Mouse (Mus musculus): ENCODE measurements around the gene Spink4. TPM values are rescaled to one million over a fixed set of nuclear protein-coding genes. Genes with fewer than 3 reads are reported as not detected.

The Spink4 gene
- polyA plus RNA-seq, 1 experiment from 2014 or later: not detected

DNA sequence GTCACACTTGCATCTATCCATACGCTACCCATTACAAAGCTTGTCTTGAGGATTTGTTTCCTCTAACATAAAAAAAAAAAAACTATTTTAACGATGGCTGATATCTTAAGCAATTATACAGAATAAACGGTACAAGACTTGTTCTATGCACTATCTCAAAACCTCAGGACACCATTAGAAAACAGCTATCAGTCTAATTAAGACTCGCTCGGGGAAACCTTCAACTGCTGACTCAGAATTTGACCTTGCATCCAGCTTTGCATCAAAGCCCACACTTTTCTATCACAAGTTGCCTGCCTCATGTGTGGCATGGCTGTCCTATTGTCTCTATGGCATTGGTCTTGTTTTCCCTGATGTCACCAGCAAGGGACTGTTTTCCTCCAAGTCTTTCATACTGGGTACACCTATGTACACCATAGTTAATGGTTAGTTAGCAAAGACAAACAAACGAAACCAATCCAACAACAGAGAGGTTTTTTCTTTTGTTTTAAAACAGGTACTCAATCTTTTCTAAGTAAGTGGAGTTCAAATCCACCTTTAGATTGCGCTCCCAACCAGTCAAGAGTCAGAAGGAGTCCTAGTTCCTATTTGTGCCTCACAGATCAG lies 26.8 kb downstream of the Spink4 start:
- WGBS: 92% methylated on average over 7 of the region's 7 CpGs
- peaks cover 60% of the 10 kb centered on the region for H3K36me3 ChIP-seq
- peak overlapping the region; percentile 93 for H3K4me3 ChIP-seq
- no peak for ATAC-seq (ENCODE audit: low FRiP score)
- H3K4me1 ChIP-seq (replicated peaks): peaks cover 29% of the 10 kb centered on the region
- H3K4me2 ChIP-seq: peak overlapping the region; percentile 69
- H3K9ac ChIP-seq: peak overlapping the region; percentile 89
- no peaks in the 10 kb centered on the region for H3K9me3 ChIP-seq
- H3K27me3 ChIP-seq: no peaks in the 10 kb centered on the region
- H3K27ac ChIP-seq: no peak overlapping the region

GRCm38 (mm10) chr4:40947565-40948159 lies 27.8 kb downstream of the Spink4 start:
- under 1% methylated on average over 40 of the region's 40 CpGs for WGBS

GRCm38 (mm10) chr4:40948160-40948708 lies 28.4 kb downstream of the Spink4 start, which contains the start of the genes Bag1 and Chmp5:
Bag1 (minus strand) TSS chr4:40948294.
Chmp5 (plus strand) TSS chr4:40948407.
- Histone ChIP-seq H3K27me3 (no peaks in the 10 kb centered on the region), H3K4me3 (peak within 1 kb of the TSS; percentile 93), H3K4me1 (replicated peaks) (peaks cover 29% of the 10 kb centered on the region), H3K9ac (peak within 1 kb of the TSS; percentile 89), H3K27ac (peak within 1 kb of the TSS; percentile 92), H3K4me2 (peak within 1 kb of the TSS; percentile 95), H3K9me3 (no peaks in the 10 kb centered on the region), H3K36me3 (peaks cover 58% of the 10 kb centered on the region)
- peak; percentile 97 for ATAC-seq (ENCODE audit: low FRiP score)
- WGBS: under 1% methylated on average over 47 of the region's 50 CpGs

More at GRCm38 (mm10) chr4:40947565-40948159, 27.8 kb downstream of the Spink4 start:
- Histone ChIP-seq H3K9me3 (no peaks in the 10 kb centered on the region), H3K27me3 (no peaks in the 10 kb centered on the region), H3K4me2 (peak overlapping the region; percentile 69), H3K4me3 (peak overlapping the region; percentile 93), H3K36me3 (peaks cover 58% of the 10 kb centered on the region), H3K4me1 (replicated peaks) (peaks cover 29% of the 10 kb centered on the region), H3K27ac (peak overlapping the region; percentile 92), H3K9ac (peak overlapping the region; percentile 89)
- no peak; the same call in none of the 2 replicates for ATAC-seq (ENCODE audit: low FRiP score)

GRCm38 (mm10) chr4:40953521-40953920 lies 33.7 kb downstream of the Spink4 start:
- Histone ChIP-seq H3K4me1 (replicated peaks) (peaks cover 13% of the 10 kb centered on the region), H3K27ac (no peak overlapping the region), H3K36me3 (peaks cover 78% of the 10 kb centered on the region), H3K9me3 (no peaks in the 10 kb centered on the region), H3K27me3 (no peaks in the 10 kb centered on the region), H3K4me2 (no peak overlapping the region), H3K4me3 (no peak overlapping the region), H3K9ac (no peak overlapping the region)
- ATAC-seq (ENCODE audit: low FRiP score): no peak
- 95% methylated on average over 1 of the region's 1 CpGs for WGBS

DNA sequence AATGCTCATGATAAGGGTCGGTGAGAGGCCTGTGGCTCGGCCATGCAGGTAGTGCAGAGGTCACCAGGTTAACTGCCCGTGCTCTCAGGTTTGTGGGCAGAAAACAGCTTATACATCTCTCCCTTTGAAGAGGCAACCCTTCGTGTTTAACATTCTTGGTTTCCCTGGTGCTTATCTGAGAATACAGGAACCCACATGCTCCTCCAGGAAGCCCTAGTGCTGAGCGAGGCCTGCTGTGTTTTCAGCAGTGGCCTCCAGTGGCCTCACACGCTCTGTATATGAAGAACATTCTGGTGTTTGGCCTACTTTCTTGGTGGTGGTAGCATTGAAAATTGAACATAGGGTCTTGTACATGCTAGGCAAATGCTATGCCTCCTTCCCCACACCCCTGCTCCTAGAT lies 36.1 kb downstream of the Spink4 start:
- no peaks in the 10 kb centered on the region for H3K9me3 ChIP-seq
- H3K9ac ChIP-seq: no peak overlapping the region
- no peaks in the 10 kb centered on the region for H3K4me1 ChIP-seq (replicated peaks)
- no peak overlapping the region for H3K4me3 ChIP-seq
- H3K27ac ChIP-seq: no peak overlapping the region
- H3K36me3 ChIP-seq: peaks cover 93% of the 10 kb centered on the region
- no peak overlapping the region for H3K4me2 ChIP-seq
- ATAC-seq (ENCODE audit: low FRiP score): no peak
- WGBS: 94% methylated on average over 6 of the region's 6 CpGs
- no peaks in the 10 kb centered on the region for H3K27me3 ChIP-seq

DNA sequence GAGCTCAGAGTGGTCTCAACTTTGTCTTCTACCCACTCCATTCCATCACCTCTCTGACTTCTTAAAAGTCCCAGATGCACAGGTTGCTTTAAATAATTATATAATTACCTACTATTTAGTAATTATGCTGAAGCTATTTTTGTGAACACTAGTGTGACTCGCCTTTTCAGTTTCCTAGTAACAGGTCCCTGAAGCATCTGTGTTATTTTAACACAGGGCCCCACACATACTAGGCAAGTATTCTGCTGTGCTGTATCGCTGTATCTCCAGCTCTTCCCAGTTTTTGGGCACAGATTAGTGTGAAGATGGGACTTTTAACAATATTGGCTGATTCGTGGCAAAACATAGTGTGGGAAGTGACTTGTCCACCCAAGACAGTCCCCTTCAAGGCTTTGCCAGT lies 43.7 kb downstream of the Spink4 start:
- Histone ChIP-seq H3K4me3 (no peak overlapping the region), H3K9me3 (no peaks in the 10 kb centered on the region), H3K27ac (no peak overlapping the region), H3K4me1 (replicated peaks) (no peaks in the 10 kb centered on the region), H3K4me2 (no peak overlapping the region), H3K9ac (no peak overlapping the region), H3K27me3 (no peaks in the 10 kb centered on the region), H3K36me3 (peaks cover 88% of the 10 kb centered on the region)
- ATAC-seq (ENCODE audit: low FRiP score): no peak
- WGBS: 94% methylated on average over 3 of the region's 3 CpGs

GRCm38 (mm10) chr4:40969161-40969560 lies 49.3 kb downstream of the Spink4 start:
- H3K4me1 ChIP-seq (replicated peaks): peaks cover 22% of the 10 kb centered on the region
- H3K27me3 ChIP-seq: no peaks in the 10 kb centered on the region
- no peak overlapping the region for H3K27ac ChIP-seq
- WGBS: 82% methylated on average over 4 of the region's 4 CpGs
- H3K9ac ChIP-seq: 0 out of 2 replicates have a peak overlapping the region, but pooled peaks have one; percentile 93
- peaks cover 36% of the 10 kb centered on the region for H3K36me3 ChIP-seq
- no peak overlapping the region for H3K4me3 ChIP-seq
- H3K9me3 ChIP-seq: no peaks in the 10 kb centered on the region
- no peak for ATAC-seq (ENCODE audit: low FRiP score)
- H3K4me2 ChIP-seq: no peak overlapping the region

GRCm38 (mm10) chr4:40969781-40970591 lies 50.1 kb downstream of the Spink4 start:
- H3K4me1 ChIP-seq (replicated peaks): peaks cover 22% of the 10 kb centered on the region
- no peaks in the 10 kb centered on the region for H3K27me3 ChIP-seq
- peak overlapping the region; percentile 92 for H3K27ac ChIP-seq
- peak overlapping the region; percentile 82 for H3K4me3 ChIP-seq
- peak; percentile 70 for ATAC-seq (ENCODE audit: low FRiP score)
- H3K9me3 ChIP-seq: no peaks in the 10 kb centered on the region
- peaks cover 29% of the 10 kb centered on the region for H3K36me3 ChIP-seq
- H3K9ac ChIP-seq: peak overlapping the region; percentile 93
- 22% methylated on average over 6 of the region's 13 CpGs for WGBS
- peak overlapping the region; percentile 76 for H3K4me2 ChIP-seq

GRCm38 (mm10) chr4:40970592-40970841 lies 50.7 kb downstream of the Spink4 start:
- no peak for ATAC-seq (ENCODE audit: low FRiP score)
- H3K4me2 ChIP-seq: peak overlapping the region; percentile 76
- H3K4me1 ChIP-seq (replicated peaks): peaks cover 22% of the 10 kb centered on the region
- peak overlapping the region; percentile 93 for H3K9ac ChIP-seq
- H3K9me3 ChIP-seq: no peaks in the 10 kb centered on the region
- peak overlapping the region; percentile 92 for H3K27ac ChIP-seq
- peaks cover 25% of the 10 kb centered on the region for H3K36me3 ChIP-seq
- no peaks in the 10 kb centered on the region for H3K27me3 ChIP-seq
- under 1% methylated on average over 13 of the region's 16 CpGs for WGBS
- peak overlapping the region; percentile 82 for H3K4me3 ChIP-seq

DNA sequence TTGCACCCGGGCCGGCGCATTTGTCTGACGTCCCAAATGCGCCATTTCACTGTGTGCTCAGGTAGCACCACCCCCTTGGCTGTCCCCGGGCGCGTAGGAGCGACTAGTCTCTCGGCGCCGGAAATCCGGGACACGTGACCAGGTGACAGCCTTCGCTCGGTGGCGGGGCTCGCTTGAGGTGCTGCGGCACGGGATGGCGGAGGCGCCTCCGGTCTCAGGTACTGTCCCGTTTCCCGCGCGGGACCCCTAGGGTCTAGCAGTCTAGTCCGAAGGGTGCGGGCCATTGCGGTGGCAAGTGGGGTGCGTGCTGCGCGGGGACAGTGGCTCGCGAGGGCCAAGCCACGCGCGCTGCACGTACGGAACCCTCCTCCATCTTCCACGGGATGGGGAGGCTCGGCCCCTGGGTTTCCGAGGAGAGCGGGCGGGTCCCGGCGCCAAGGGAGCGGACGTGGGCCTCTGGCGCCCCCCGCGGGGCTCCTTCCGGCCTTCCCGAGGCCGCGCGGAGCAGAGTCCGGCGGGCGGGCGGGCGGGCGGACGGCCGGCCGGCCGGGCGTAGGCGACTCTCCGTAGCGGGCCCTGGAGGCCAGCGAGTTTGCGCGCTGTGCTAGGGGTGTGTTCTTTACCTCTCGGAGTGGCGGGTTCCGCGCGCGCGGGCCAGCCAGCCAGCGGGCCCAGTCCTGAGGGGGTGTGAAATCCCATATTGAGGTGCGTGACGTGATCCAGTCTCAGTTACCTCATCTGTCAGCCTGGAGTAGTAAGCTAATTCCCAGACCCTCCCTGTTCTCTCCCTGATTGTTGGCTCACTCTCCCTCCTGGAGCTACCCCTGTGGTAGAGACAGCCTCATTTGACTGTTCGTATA lies 51.2 kb downstream of the Spink4 start, which contains the start of gene Nfx1:
TSS of gene Nfx1 (plus strand) at position 65 of the 860 bp plus-strand sequence.
- no peaks in the 10 kb centered on the region for H3K9me3 ChIP-seq
- H3K4me2 ChIP-seq: peak within 1 kb of the TSS; percentile 76
- peak within 1 kb of the TSS; percentile 92 for H3K27ac ChIP-seq
- peak; percentile 98 for ATAC-seq (ENCODE audit: low FRiP score)
- WGBS: under 1% methylated on average over 77 of the region's 85 CpGs
- peaks cover 24% of the 10 kb centered on the region for H3K36me3 ChIP-seq
- H3K4me3 ChIP-seq: peak within 1 kb of the TSS; percentile 82
- peaks cover 22% of the 10 kb centered on the region for H3K4me1 ChIP-seq (replicated peaks)
- H3K27me3 ChIP-seq: no peaks in the 10 kb centered on the region
- H3K9ac ChIP-seq: peak within 1 kb of the TSS; percentile 93

GRCm38 (mm10) chr4:40971744-40972143 lies 51.9 kb downstream of the Spink4 start:
- ATAC-seq (ENCODE audit: low FRiP score): no peak
- Histone ChIP-seq H3K27ac (peak overlapping the region; percentile 92; the same call in 1 of the 2 replicates), H3K4me1 (replicated peaks) (peaks cover 22% of the 10 kb centered on the region), H3K9me3 (no peaks in the 10 kb centered on the region), H3K36me3 (peaks cover 22% of the 10 kb centered on the region), H3K27me3 (no peaks in the 10 kb centered on the region), H3K4me3 (peak overlapping the region; percentile 82), H3K9ac (peak overlapping the region; percentile 93; the same call in 1 of the 2 replicates), H3K4me2 (peak overlapping the region; percentile 76)
- 25% methylated on average over 13 of the region's 13 CpGs for WGBS
